Mouse (Mus musculus) intestine, postnatal 0 days (tissue): ENCODE measurements at regions not wholly inside any gene's neighbourhood (a gene's known extent, or its start where the extent isn't known, plus 50 kb on each side); places are given as distances from the start of the nearest gene placed in this dataset.

Experiments
- ATAC-seq: fragments of 200-750 bp; cut with Nextera tagmentation; 2 replicates; pipeline ENCODE4 v1.8.0; 2017; ENCODE audit warnings: mild to moderate bottlenecking, moderate TSS enrichment, moderate library complexity
- H3K27ac ChIP-seq: fragments of 300-500 bp; sonication (generic); 2 replicates; pipeline ENCODE4 v1.5.1; 2014; ENCODE audit warnings: mild to moderate bottlenecking, low read depth, low read length, moderate library complexity
- H3K27me3 ChIP-seq: fragments of 300-500 bp; sonication (generic); replicated peaks from 2 replicates; pipeline ENCODE4 v1.6.1; 2014; ENCODE audit warnings: low read length, mixed read lengths; ENCODE audit not compliant: control insufficient read depth, insufficient read depth
- H3K36me3 ChIP-seq: fragments of 300-500 bp; sonication (generic); 2 replicates; pipeline ENCODE4 v1.6.1; 2014; ENCODE audit warnings: mild to moderate bottlenecking, moderate library complexity; ENCODE audit not compliant: control insufficient read depth, insufficient read depth
- H3K4me1 ChIP-seq: fragments of 300-500 bp; sonication (generic); replicated peaks from 2 replicates; pipeline ENCODE4 v1.6.1; 2014; ENCODE audit warnings: antibody characterized with exemption, low read length, mixed read lengths; ENCODE audit not compliant: control insufficient read depth, insufficient read depth
- H3K4me2 ChIP-seq: fragments of 300-500 bp; sonication (generic); replicated peaks from 2 replicates; pipeline ENCODE4 v1.6.1; 2014; ENCODE audit warnings: low read depth, mild to moderate bottlenecking, moderate library complexity
- H3K4me3 ChIP-seq: fragments of 300-500 bp; sonication (generic); 2 replicates; pipeline ENCODE4 v1.5.1; 2014; ENCODE audit warnings: low read depth, low read length
- H3K9ac ChIP-seq: fragments of 300-500 bp; sonication (generic); 2 replicates; pipeline ENCODE4 v1.6.1; 2014; ENCODE audit warnings: mild to moderate bottlenecking, low read depth, low read length
- H3K9me3 ChIP-seq: fragments of 300-500 bp; sonication (generic); 2 replicates; pipeline ENCODE4 v1.6.1; 2016; ENCODE audit warnings: mixed run types; ENCODE audit not compliant: control insufficient read depth
- CTCF ChIP-seq: sonication (generic); IDR thresholded peaks from 2 replicates; pipeline ENCODE4 v1.5.1; 2016; ENCODE audit warnings: low read depth, mild to moderate bottlenecking, control low read depth, antibody characterized with exemption, moderate library complexity
- WGBS: fragments of 180-500 bp; shearing (Covaris S2); extraction: QIAGEN DNeasy Blood & Tissue Kit; methylation state at CpG from one replicate; pipeline ENCODE4 v1.1.7; 2014; 5-methylcytosine and 5-hydroxymethylcytosine counted together

GRCm38 (mm10) chr11:113183556-113183955, 401.5 kb downstream of the Sox9 start:
- no peak for ATAC-seq

DNA sequence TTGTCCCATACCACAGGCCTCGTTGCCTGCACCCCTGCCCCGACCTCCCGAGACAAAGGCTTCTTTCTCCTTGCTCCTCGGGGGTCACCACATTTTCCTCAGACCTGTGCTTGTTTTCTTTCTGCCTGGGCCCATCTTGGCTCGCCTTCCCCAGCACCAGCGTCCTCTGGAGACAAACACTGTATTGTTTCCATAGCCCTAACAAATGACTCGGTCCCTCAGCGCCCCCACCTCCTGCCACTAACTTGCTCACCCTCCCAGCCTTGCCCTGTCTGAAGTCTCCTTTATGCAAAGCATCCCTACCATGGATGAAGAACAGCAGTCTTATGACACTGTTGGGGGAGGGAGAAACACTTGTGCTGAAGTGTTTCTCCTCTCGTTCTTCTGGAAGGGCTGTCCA, 402.1 kb downstream of the Sox9 start:
- H3K4me2 ChIP-seq: no peak overlapping the region
- no peaks in the 10 kb centered on the region for H3K9me3 ChIP-seq
- H3K36me3 ChIP-seq: no peaks in the 10 kb centered on the region
- H3K4me1 ChIP-seq: no peaks in the 10 kb centered on the region
- TF ChIP-seq CTCF: no peak
- ATAC-seq: no peak
- no peak overlapping the region for H3K27ac ChIP-seq
- no peaks in the 10 kb centered on the region for H3K27me3 ChIP-seq
- 35% methylated on average over 9 of the region's 9 CpGs for WGBS
- no peak overlapping the region for H3K9ac ChIP-seq
- no peak overlapping the region for H3K4me3 ChIP-seq

More at GRCm38 (mm10) chr11:113183556-113183955, 401.5 kb downstream of the Sox9 start:
- 70% methylated on average over 5 of the region's 5 CpGs for WGBS
- Histone ChIP-seq H3K9ac (no peak overlapping the region), H3K9me3 (no peaks in the 10 kb centered on the region), H3K4me2 (no peak overlapping the region), H3K4me3 (no peak overlapping the region), H3K36me3 (no peaks in the 10 kb centered on the region), H3K27me3 (no peaks in the 10 kb centered on the region), H3K4me1 (no peaks in the 10 kb centered on the region), H3K27ac (no peak overlapping the region)
- TF ChIP-seq CTCF: no peak

DNA sequence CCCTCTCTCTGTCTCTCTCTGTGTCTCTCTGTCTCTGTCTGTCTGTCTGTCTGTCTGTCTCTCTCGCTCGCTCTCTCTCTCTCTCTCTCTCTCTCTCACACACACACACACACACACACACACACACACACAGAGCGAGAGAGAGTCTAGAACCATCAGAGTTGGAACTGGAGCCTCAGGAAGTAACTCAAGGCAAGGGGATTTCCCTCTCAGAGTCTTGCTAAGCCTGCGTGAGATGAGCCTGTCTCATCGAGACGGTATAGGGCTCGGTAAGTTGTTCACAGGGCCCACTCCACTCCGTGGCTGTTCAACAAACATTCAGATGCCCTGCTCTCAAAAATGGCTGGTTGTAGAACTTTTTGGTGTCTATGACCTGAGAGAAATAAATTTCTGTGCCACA, 405.4 kb downstream of the Sox9 start:
- no peak overlapping the region for H3K4me2 ChIP-seq
- H3K4me3 ChIP-seq: no peak overlapping the region
- 64% methylated on average over 8 of the region's 8 CpGs for WGBS
- no peak for TF ChIP-seq CTCF
- no peak for ATAC-seq
- no peaks in the 10 kb centered on the region for H3K9me3 ChIP-seq
- no peak overlapping the region for H3K9ac ChIP-seq
- no peaks in the 10 kb centered on the region; the same call in 1 of the 2 replicates for H3K4me1 ChIP-seq
- H3K36me3 ChIP-seq: no peaks in the 10 kb centered on the region
- no peak overlapping the region for H3K27ac ChIP-seq
- no peaks in the 10 kb centered on the region for H3K27me3 ChIP-seq

GRCm38 (mm10) chr11:113188263-113188920, 406.4 kb downstream of the Sox9 start:
- H3K27me3 ChIP-seq: no peaks in the 10 kb centered on the region
- H3K9ac ChIP-seq: no peak overlapping the region
- H3K36me3 ChIP-seq: no peaks in the 10 kb centered on the region
- 55% methylated on average over 4 of the region's 4 CpGs for WGBS
- H3K4me2 ChIP-seq: no peak overlapping the region
- TF ChIP-seq CTCF: no peak
- H3K4me3 ChIP-seq: no peak overlapping the region
- H3K27ac ChIP-seq: no peak overlapping the region
- H3K9me3 ChIP-seq: no peaks in the 10 kb centered on the region
- ATAC-seq: no peak
- H3K4me1 ChIP-seq: no peaks in the 10 kb centered on the region; the same call in 1 of the 2 replicates

GRCm38 (mm10) chr11:113190006-113190405, 408.0 kb downstream of the Sox9 start:
- Histone ChIP-seq H3K27ac (no peak overlapping the region), H3K4me1 (no peaks in the 10 kb centered on the region; the same call in 1 of the 2 replicates), H3K27me3 (no peaks in the 10 kb centered on the region), H3K4me2 (no peak overlapping the region), H3K9me3 (no peaks in the 10 kb centered on the region), H3K36me3 (no peaks in the 10 kb centered on the region), H3K9ac (no peak overlapping the region), H3K4me3 (no peak overlapping the region)
- 83% methylated on average over 6 of the region's 6 CpGs for WGBS
- TF ChIP-seq CTCF: no peak
- no peak for ATAC-seq

GRCm38 (mm10) chr11:113190520-113190919, 408.5 kb downstream of the Sox9 start:
- no peaks in the 10 kb centered on the region for H3K27me3 ChIP-seq
- no peaks in the 10 kb centered on the region for H3K36me3 ChIP-seq
- no peak overlapping the region for H3K9ac ChIP-seq
- H3K27ac ChIP-seq: no peak overlapping the region
- no peaks in the 10 kb centered on the region for H3K9me3 ChIP-seq
- 54% methylated on average over 4 of the region's 4 CpGs for WGBS
- H3K4me3 ChIP-seq: no peak overlapping the region
- no peaks in the 10 kb centered on the region; the same call in 1 of the 2 replicates for H3K4me1 ChIP-seq
- TF ChIP-seq CTCF: no peak
- ATAC-seq: no peak
- H3K4me2 ChIP-seq: no peak overlapping the region

- no peaks in the 10 kb centered on the region for H3K36me3 ChIP-seq
- no peak overlapping the region for H3K4me3 ChIP-seq
- WGBS: 87% methylated on average over 7 of the region's 7 CpGs
- no peak overlapping the region for H3K27ac ChIP-seq
- H3K9ac ChIP-seq: no peak overlapping the region
- H3K9me3 ChIP-seq: no peaks in the 10 kb centered on the region
- ATAC-seq: no peak
- no peak for TF ChIP-seq CTCF
- H3K4me2 ChIP-seq: no peak overlapping the region
- H3K27me3 ChIP-seq: no peaks in the 10 kb centered on the region
- H3K4me1 ChIP-seq: no peaks in the 10 kb centered on the region; the same call in 1 of the 2 replicates
Measured at GRCm38 (mm10) chr11:113191006-113191405, 409.0 kb downstream of the Sox9 start.
